Mouse (Mus musculus) kidney, postnatal 0 days (tissue): ENCODE measurements around the gene Otop2. TPM values are rescaled to one million over a fixed set of nuclear protein-coding genes. Genes with fewer than 3 reads are reported as not detected.

ENCODE experiments used
- ATAC-seq: fragments of 200-750 bp; cut with Nextera tagmentation; replicated peaks from 2 replicates; pipeline ENCODE4 v1.8.0; 2017; ENCODE audit warnings: low read depth, moderate number of reproducible peaks, moderate TSS enrichment, moderate library complexity; ENCODE audit not compliant: low FRiP score
- DNase-seq: peaks from one replicate; pipeline ENCODE4 v3.0.0-alpha.2; 2016; ENCODE audit warnings: low spot score
- H3K27ac ChIP-seq: fragments of 300-500 bp; sonication (generic); 2 replicates; pipeline ENCODE4 v1.5.1; 2014; ENCODE audit warnings: mild to moderate bottlenecking
- H3K27me3 ChIP-seq: fragments of 300-500 bp; sonication (generic); 2 replicates; pipeline ENCODE4 v1.6.1; 2014; ENCODE audit warnings: low read length, mixed read lengths; ENCODE audit not compliant: insufficient read depth
- H3K36me3 ChIP-seq: fragments of 300-500 bp; sonication (generic); 2 replicates; pipeline ENCODE4 v1.6.1; 2014; ENCODE audit warnings: low read length, mixed read lengths; ENCODE audit not compliant: insufficient read depth
- H3K4me1 ChIP-seq: fragments of 300-500 bp; sonication (generic); replicated peaks from 2 replicates; pipeline ENCODE4 v1.6.1; 2014; ENCODE audit warnings: antibody characterized with exemption, low read length, mixed read lengths; ENCODE audit not compliant: insufficient read depth
- H3K4me2 ChIP-seq: fragments of 300-500 bp; sonication (generic); 2 replicates; pipeline ENCODE4 v1.6.1; 2014; ENCODE audit warnings: mild to moderate bottlenecking, low read length, moderate library complexity, mixed read lengths
- H3K4me3 ChIP-seq: fragments of 300-500 bp; sonication (generic); replicated peaks from 2 replicates; pipeline ENCODE4 v1.5.1; 2014; ENCODE audit warnings: low read depth, low read length
- H3K9ac ChIP-seq: fragments of 300-500 bp; sonication (generic); 2 replicates; pipeline ENCODE4 v1.6.1; 2014; ENCODE audit warnings: low read depth, low read length
- H3K9me3 ChIP-seq: fragments of 300-500 bp; sonication (generic); replicated peaks from 2 replicates; pipeline ENCODE4 v1.6.1; 2016; ENCODE audit warnings: low read length, inconsistent platforms, mixed read lengths
- CTCF ChIP-seq: IDR thresholded peaks from 2 replicates; pipeline ENCODE4 v1.5.1; 2016; ENCODE audit warnings: antibody characterized with exemption, low read depth, mild to moderate bottlenecking, moderate library complexity
- WGBS: fragments of 180-500 bp; shearing (Covaris S2); extraction: QIAGEN DNeasy Blood & Tissue Kit; methylation state at CpG from one replicate; pipeline ENCODE4 v1.1.7; 2014; 5-methylcytosine and 5-hydroxymethylcytosine counted together
- polyA plus RNA-seq: library from polyadenylated mRNA; unstranded; fragments of >200 nt; fragmentation: Nextera tagmentation; extraction: Ambion mirVana; gene quantifications from 2 replicates; pipeline ENCODE4 v1.2.1, GENCODE M21; 2015

The Otop2 gene
- polyA plus RNA-seq, 1 experiment from 2014 or later: not detected

DNA sequence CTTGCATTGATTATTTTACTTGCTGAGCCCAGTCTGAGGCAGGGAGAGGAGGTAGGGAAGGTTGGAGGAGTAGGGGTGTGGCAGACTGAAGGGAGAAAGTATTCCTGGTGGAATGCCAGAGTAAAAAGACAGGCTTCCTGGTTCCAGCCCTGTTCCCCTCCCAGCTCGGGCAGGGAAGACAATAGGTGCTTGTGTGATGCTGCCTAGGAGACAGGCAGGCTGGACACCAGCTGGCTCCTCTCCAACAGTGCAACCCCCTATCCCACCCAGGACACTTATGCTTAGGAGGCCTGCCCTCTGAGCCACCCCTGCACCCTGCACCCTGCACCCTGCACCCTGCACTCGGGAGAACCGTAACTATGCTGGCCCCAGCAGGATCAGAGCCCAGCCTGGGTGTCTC is 52.3 kb downstream of the Otop2 start:
- no peak overlapping the region for H3K4me3 ChIP-seq
- TF ChIP-seq CTCF: no peak
- no peak overlapping the region for H3K4me2 ChIP-seq
- DNase-seq (no peak), ATAC-seq (no peak)
- no peaks in the 10 kb centered on the region for H3K27me3 ChIP-seq
- no peak overlapping the region; the same call in 1 of the 2 replicates for H3K9ac ChIP-seq
- no peaks in the 10 kb centered on the region for H3K9me3 ChIP-seq
- WGBS: 47% methylated on average over 3 of the region's 3 CpGs
- no peak overlapping the region for H3K27ac ChIP-seq
- H3K4me1 ChIP-seq: 0 out of 2 replicates have a peak, but pooled peaks cover 4% of the 10 kb centered on the region
- no peaks in the 10 kb centered on the region for H3K36me3 ChIP-seq

DNA sequence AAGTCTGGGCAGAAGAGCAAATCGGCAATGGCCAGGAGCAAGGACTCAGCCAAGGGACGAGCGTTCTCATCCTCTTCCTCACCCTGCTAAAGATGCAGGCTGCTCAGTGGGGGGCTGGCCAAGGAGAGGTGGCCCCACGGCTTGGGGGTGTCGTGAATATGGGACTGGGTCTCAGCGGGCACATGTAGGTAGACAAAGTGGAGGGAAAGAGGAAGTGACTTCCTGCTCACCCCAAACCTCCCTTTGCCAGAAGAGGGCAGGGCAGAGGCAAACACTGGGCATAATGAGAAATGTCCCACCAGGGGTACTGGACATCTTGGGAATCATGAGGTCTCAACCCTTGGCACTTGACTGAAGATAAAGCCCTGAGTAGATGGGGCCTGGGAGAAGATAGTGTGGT is 52.8 kb downstream of the Otop2 start:
- 72% methylated on average over 6 of the region's 6 CpGs for WGBS
- ATAC-seq (no peak), DNase-seq (no peak)
- no peaks in the 10 kb centered on the region for H3K36me3 ChIP-seq
- H3K27me3 ChIP-seq: no peaks in the 10 kb centered on the region
- no peak overlapping the region for H3K4me3 ChIP-seq
- H3K27ac ChIP-seq: no peak overlapping the region
- no peaks in the 10 kb centered on the region for H3K9me3 ChIP-seq
- H3K9ac ChIP-seq: no peak overlapping the region; the same call in 1 of the 2 replicates
- no peak overlapping the region for H3K4me2 ChIP-seq
- TF ChIP-seq CTCF: peak; percentile 45
- H3K4me1 ChIP-seq: 0 out of 2 replicates have a peak, but pooled peaks cover 4% of the 10 kb centered on the region

DNA sequence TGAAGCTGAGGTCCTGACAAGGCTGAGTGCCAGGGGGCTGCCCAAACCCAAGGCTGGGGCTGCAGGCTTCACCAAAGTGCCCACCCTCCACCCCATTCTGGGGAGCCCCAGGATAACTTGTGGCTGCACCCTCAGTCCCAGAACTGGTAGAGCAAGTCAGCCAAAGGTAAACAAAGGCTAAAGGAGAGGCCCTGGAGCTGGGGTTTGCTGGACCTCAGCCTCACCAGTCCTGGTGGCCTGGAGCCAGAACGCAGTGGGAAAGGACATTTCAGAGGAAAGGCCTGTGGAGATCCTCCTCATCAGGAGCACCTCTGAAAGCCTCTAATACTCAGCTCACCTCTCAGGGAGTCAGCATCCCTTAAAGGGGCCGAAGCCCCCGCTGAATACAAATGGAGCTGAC is 57.2 kb downstream of the Otop2 start:
- Histone ChIP-seq H3K9ac (no peak overlapping the region), H3K4me3 (no peak overlapping the region), H3K36me3 (no peaks in the 10 kb centered on the region), H3K4me2 (no peak overlapping the region), H3K27ac (no peak overlapping the region), H3K4me1 (peaks cover 6% of the 10 kb centered on the region), H3K9me3 (no peaks in the 10 kb centered on the region), H3K27me3 (peaks cover 5% of the 10 kb centered on the region; the same call in 1 of the 2 replicates)
- ATAC-seq (no peak), DNase-seq (no peak)
- no peak for TF ChIP-seq CTCF
- WGBS: 85% methylated on average over 3 of the region's 3 CpGs

DNA sequence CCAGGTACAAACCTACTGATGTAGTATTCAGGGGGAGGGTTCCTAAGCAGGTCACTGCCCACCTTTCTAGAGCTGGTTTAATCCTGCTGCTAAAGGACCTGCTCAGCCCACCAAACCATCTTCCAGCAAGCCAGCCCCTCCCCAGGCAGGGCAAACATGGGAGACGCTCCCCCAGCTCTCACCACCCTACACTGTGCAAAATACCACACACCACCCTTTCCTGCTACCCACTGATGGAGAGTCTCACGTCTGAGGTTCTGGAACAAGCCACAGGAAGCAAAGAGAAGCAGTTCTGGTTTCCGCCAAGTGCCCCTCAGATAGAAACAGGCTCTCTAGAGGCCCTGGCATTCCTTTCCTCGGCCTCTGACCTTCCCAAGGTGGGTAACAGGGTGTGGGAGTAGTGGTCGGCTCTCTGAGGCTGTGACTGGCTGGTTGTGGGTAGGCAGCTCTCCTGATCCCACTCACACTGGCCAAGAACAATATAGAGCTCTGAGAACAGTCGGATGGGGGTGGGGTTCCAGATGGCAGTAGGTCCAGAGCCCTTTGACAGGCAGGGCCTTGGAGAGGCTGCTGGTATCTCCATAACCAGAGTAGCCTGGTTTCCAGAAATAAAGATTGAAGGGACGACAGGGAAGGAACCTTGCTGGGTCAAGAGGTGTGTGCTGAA is 59.2 kb downstream of the Otop2 start:
- Histone ChIP-seq H3K4me3 (no peak overlapping the region), H3K27ac (no peak overlapping the region), H3K4me1 (peaks cover 6% of the 10 kb centered on the region), H3K27me3 (peaks cover 5% of the 10 kb centered on the region; the same call in 1 of the 2 replicates), H3K4me2 (peak overlapping the region; percentile 88), H3K36me3 (no peaks in the 10 kb centered on the region), H3K9me3 (no peaks in the 10 kb centered on the region), H3K9ac (0 out of 2 replicates have a peak overlapping the region, but pooled peaks have one; percentile 50)
- WGBS: 35% methylated on average over 7 of the region's 7 CpGs
- peak; percentile 10 for DNase-seq
- no peak for ATAC-seq
- TF ChIP-seq CTCF: no peak

DNA sequence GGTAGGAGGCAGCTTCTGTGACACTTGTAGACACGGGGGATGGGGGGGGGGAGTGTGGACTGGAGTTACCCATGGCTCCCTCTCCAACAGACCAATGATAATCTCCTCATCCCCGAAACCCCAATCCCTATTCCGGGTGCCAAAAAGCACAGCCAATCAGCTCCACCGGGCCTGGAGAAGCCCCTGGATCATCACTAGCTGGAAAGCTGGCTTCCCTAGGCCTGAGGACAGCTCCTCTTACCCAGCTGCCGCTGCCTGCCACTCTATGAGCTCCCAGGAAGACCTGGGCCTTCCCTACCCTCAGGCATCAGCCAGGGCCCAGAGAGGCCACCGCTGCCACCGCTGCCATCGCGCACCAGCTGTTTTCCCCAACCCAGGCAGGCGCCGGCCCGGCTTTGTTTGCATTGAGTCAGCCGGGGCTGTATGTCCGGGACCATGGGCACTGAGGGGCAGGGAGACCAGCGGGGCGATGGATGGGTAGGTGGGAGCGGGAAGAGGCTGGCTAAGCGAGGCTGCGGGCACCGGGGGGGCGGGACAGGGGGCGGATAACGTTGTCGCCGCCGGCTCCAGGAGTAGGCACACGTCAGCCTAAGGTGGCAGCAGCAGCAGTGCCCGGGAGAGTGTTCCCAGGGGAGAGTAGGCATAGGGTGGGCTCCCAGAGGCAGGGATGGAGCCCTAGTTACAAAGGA is 59.9 kb downstream of the Otop2 start:
- DNase-seq (no peak), ATAC-seq (peak; percentile 18; the same call in 1 of the 2 replicates)
- 6% methylated on average over 28 of the region's 28 CpGs for WGBS
- H3K4me3 ChIP-seq: peak overlapping the region; percentile 45
- H3K36me3 ChIP-seq: no peaks in the 10 kb centered on the region
- no peak overlapping the region for H3K27ac ChIP-seq
- TF ChIP-seq CTCF: no peak
- peaks cover 6% of the 10 kb centered on the region for H3K4me1 ChIP-seq
- H3K27me3 ChIP-seq: peaks cover 5% of the 10 kb centered on the region; the same call in 1 of the 2 replicates
- peak overlapping the region; percentile 88 for H3K4me2 ChIP-seq
- peak overlapping the region; percentile 50 for H3K9ac ChIP-seq
- H3K9me3 ChIP-seq: no peaks in the 10 kb centered on the region

DNA sequence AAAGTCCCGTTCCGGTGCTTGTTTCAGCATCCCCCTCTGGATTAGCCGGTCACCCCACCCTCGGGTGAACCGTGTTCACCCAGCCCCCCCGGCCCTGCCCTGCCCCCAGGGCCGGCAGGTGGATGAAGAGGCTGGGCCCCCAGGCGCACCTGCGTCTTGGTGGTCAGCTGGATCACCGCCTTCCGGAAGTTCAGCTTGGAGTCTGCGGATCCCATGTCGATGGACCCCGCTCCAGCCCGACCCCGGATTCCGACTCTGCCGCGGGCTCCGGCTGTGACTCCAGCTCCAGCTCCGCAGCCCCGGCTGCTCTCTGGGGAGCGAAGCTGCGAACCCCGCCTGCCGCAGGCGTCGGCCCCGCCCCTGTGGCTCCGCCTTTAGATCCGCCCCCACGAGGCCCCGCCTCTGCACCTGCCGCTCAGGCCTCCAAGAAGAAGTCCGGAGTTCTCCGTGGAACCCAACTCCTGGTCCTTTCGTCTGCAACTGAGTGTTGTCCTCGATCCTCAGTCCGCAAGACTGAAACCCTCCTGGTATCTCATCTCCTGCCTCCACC is 60.5 kb downstream of the Otop2 start, which contains the start of gene Hid1:
Gene Hid1, minus strand, starts transcription at position 362 of the 550 bp plus-strand sequence.
- Histone ChIP-seq H3K4me3 (peak within 1 kb of the TSS; percentile 45), H3K9me3 (no peaks in the 10 kb centered on the region), H3K9ac (peak within 1 kb of the TSS; percentile 50), H3K4me1 (peaks cover 6% of the 10 kb centered on the region), H3K36me3 (no peaks in the 10 kb centered on the region), H3K27me3 (peaks cover 5% of the 10 kb centered on the region; the same call in 1 of the 2 replicates), H3K4me2 (peak within 1 kb of the TSS; percentile 88), H3K27ac (no peak within 1 kb of the TSS)
- no peak for TF ChIP-seq CTCF
- WGBS: under 1% methylated on average over 35 of the region's 39 CpGs
- DNase-seq (peak; percentile 61), ATAC-seq (peak; percentile 49)
